Mouse (Mus musculus): ENCODE measurements around the gene Kcnk4.
A peak's percentile ranks its signal among the peaks of the same experiment; 100 is the strongest.

Kcnk4 gene

GRCm38 (mm10) chr19:6937541-6938465 lies 3.5 kb upstream of the Kcnk4 start:
- no peak for DNase-seq (ENCODE audit: extremely low spot score, low read depth, low spot score)

- DNase-seq (ENCODE audit: extremely low spot score, low read depth, low spot score): no peak
These were observed 2.0 kb upstream of the Kcnk4 start for GRCm38 (mm10) chr19:6936299-6936698.

GRCm38 (mm10) chr19:6933436-6934194 lies 700 bp downstream of the Kcnk4 start:
- no peak for DNase-seq (ENCODE audit: extremely low spot score, low read depth, low spot score)

GRCm38 (mm10) chr19:6933102-6933435 lies 1.2 kb downstream of the Kcnk4 start:
- no peak for DNase-seq (ENCODE audit: extremely low spot score, low read depth, low spot score)

- no peak for DNase-seq (ENCODE audit: extremely low spot score, low read depth, low spot score)
These were observed 2.3 kb downstream of the Kcnk4 start for GRCm38 (mm10) chr19:6932018-6932417.

- no peak for DNase-seq (ENCODE audit: extremely low spot score, low read depth, low spot score)
These were observed 3.3 kb downstream of the Kcnk4 start for GRCm38 (mm10) chr19:6931002-6931401.

GRCm38 (mm10) chr19:6928080-6928479 lies 6.2 kb downstream of the Kcnk4 start:
- DNase-seq (ENCODE audit: extremely low spot score, low read depth, low spot score): no peak

- DNase-seq (ENCODE audit: extremely low spot score, low read depth, low spot score): no peak
These were observed 7.6 kb downstream of the Kcnk4 start for GRCm38 (mm10) chr19:6926559-6927255.

GRCm38 (mm10) chr19:6925611-6926329 lies 8.5 kb downstream of the Kcnk4 start:
- DNase-seq (ENCODE audit: extremely low spot score, low read depth, low spot score): no peak

GRCm38 (mm10) chr19:6925307-6925573 lies 9.1 kb downstream of the Kcnk4 start, which contains the start of gene Catsperz:
Gene Catsperz, minus strand, starts transcription at chr19:6925380.
- no peak for DNase-seq (ENCODE audit: extremely low spot score, low read depth, low spot score)

GRCm38 (mm10) chr19:6924461-6925306 lies 9.6 kb downstream of the Kcnk4 start:
- DNase-seq (ENCODE audit: extremely low spot score, low read depth, low spot score): no peak

GRCm38 (mm10) chr19:6922901-6923735 lies 11.2 kb downstream of the Kcnk4 start:
- no peak for DNase-seq (ENCODE audit: extremely low spot score, low read depth, low spot score)

- DNase-seq (ENCODE audit: extremely low spot score, low read depth, low spot score): peak; percentile 91
These were observed 12.4 kb downstream of the Kcnk4 start, which contains the start of gene Esrra for GRCm38 (mm10) chr19:6921647-6922567. Gene Esrra, minus strand, starts transcription at chr19:6921813.

GRCm38 (mm10) chr19:6920741-6921636 lies 13.3 kb downstream of the Kcnk4 start:
- no peak for DNase-seq (ENCODE audit: extremely low spot score, low read depth, low spot score)

- DNase-seq (ENCODE audit: extremely low spot score, low read depth, low spot score): no peak
These were observed 14.2 kb downstream of the Kcnk4 start for GRCm38 (mm10) chr19:6919876-6920740.

GRCm38 (mm10) chr19:6919431-6919830 lies 14.9 kb downstream of the Kcnk4 start:
- DNase-seq (ENCODE audit: extremely low spot score, low read depth, low spot score): no peak

All from hindlimb bud, embryonic 11.5 days (tissue).